Mouse (Mus musculus) testis, adult 2 months (tissue): ENCODE measurements around the gene Slc8a3.

Experiments used
- CTCF ChIP-seq: fragments of 200-500 bp; IDR thresholded peaks from 2 replicates; pipeline ENCODE4 v1.5.1; 2012; ENCODE audit warnings: low read depth, mild to moderate bottlenecking, inconsistent platforms, low read length, moderate library complexity; ENCODE audit not compliant: control insufficient read depth, insufficient read depth, insufficient replicate concordance
- POLR2A ChIP-seq: fragments of 200-500 bp; IDR thresholded peaks from 2 replicates; pipeline ENCODE4 v1.6.1; 2012; ENCODE audit warnings: low read depth, mild to moderate bottlenecking, inconsistent platforms, low read length, moderate library complexity; ENCODE audit not compliant: control insufficient read depth

DNA sequence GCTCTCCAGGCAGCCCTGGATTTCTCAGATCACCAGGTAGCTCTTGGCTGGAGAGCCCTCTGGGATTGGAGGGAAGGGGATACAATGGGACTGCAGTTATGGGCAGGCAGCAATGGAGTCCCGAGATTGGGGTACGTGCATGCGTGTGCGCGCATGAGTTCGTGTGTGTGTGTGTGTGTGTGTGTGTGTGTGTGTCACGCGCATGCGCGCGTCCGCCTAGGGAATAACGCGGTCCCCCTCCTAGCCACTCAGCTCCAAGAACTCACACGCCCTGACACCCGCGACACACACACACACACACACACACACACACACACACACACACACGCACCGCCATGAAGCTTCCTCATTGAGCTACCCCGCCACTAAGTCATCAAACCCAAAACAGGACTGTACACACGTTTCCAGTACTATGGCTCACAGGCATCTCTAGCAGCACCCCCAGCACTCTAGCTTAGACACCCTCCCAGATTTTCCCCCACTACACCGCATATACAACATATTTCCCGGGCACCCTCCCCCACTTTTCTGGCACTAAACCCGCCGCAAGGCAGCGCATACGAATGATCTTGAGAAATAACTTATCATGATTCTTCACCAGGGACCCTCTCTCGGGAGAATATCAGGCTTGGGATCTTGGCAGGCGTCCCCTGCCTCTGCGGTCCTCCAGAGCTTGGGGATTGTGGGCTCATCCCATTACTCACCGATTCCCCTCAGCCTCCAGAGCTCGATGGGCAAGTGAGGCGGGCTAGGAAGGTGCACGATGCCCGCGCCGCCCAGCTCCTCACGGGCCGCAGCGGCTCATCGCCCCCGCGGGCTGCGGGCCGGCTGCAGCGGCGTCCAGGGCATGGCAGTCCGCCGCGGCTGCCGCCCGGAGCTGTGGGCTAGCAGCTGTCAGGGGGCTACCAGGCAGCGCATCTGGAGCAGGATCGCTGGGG is 774 bp downstream of the Slc8a3 start:
- TF ChIP-seq CTCF (no peak), POLR2A (no peak)
